Mouse (Mus musculus) midbrain, embryonic 11.5 days (tissue): ENCODE measurements around the gene Zfp36l2. TPM values are rescaled to one million over a fixed set of nuclear protein-coding genes. Genes with fewer than 3 reads are reported as not detected.

Source experiments
- ATAC-seq: fragments of 200-750 bp; cut with Nextera tagmentation; 2 replicates; pipeline ENCODE4 v1.8.0; 2017; ENCODE audit warnings: moderate TSS enrichment, moderate library complexity; ENCODE audit not compliant: low FRiP score
- DNase-seq: peaks from one replicate; pipeline ENCODE4 v3.0.0; 2015; ENCODE audit warnings: low spot score; ENCODE audit errors: missing footprints
- H3K27ac ChIP-seq: fragments of 300-500 bp; sonication (generic); 2 replicates; pipeline ENCODE4 v1.5.1; 2014; ENCODE audit warnings: low read depth, low read length
- H3K27me3 ChIP-seq: fragments of 300-500 bp; sonication (generic); 2 replicates; pipeline ENCODE4 v1.6.1; 2014; ENCODE audit warnings: mild to moderate bottlenecking, low read length, moderate library complexity, mixed read lengths; ENCODE audit not compliant: control insufficient read depth, insufficient read depth
- H3K36me3 ChIP-seq: fragments of 300-500 bp; sonication (generic); 2 replicates; pipeline ENCODE4 v1.6.1; 2014; ENCODE audit warnings: mild to moderate bottlenecking, low read length, moderate library complexity, mixed read lengths; ENCODE audit not compliant: control insufficient read depth, insufficient read depth
- H3K4me1 ChIP-seq: fragments of 300-500 bp; sonication (generic); 2 replicates; pipeline ENCODE4 v1.6.1; 2014; ENCODE audit warnings: low read length; ENCODE audit not compliant: control insufficient read depth, insufficient read depth
- H3K4me2 ChIP-seq: fragments of 300-500 bp; sonication (generic); 2 replicates; pipeline ENCODE4 v1.6.1; 2014; ENCODE audit warnings: mild to moderate bottlenecking, moderate library complexity
- H3K4me3 ChIP-seq: fragments of 300-500 bp; sonication (generic); 2 replicates; pipeline ENCODE4 v1.5.1; 2014; ENCODE audit warnings: low read depth, low read length
- H3K9ac ChIP-seq: fragments of 300-500 bp; sonication (generic); 2 replicates; pipeline ENCODE4 v1.6.1; 2014; ENCODE audit warnings: low read length
- H3K9me3 ChIP-seq: fragments of 300-500 bp; sonication (generic); 2 replicates; pipeline ENCODE4 v1.6.1; 2016; ENCODE audit warnings: low read length; ENCODE audit not compliant: control insufficient read depth
- WGBS: fragments of 180-500 bp; shearing (Covaris S2); extraction: QIAGEN DNeasy Blood & Tissue Kit; methylation state at CpG from one replicate; pipeline ENCODE4 v1.1.7; 2014; 5-methylcytosine and 5-hydroxymethylcytosine counted together
- polyA plus RNA-seq: library from polyadenylated mRNA; unstranded; fragments of >200 nt; fragmentation: Nextera tagmentation; extraction: Ambion mirVana; gene quantifications from 2 replicates; pipeline ENCODE4 v1.2.1, GENCODE M21; 2014

Gene Zfp36l2
- polyA plus RNA-seq, 1 experiment from 2014 or later = 14.6 TPM

DNA sequence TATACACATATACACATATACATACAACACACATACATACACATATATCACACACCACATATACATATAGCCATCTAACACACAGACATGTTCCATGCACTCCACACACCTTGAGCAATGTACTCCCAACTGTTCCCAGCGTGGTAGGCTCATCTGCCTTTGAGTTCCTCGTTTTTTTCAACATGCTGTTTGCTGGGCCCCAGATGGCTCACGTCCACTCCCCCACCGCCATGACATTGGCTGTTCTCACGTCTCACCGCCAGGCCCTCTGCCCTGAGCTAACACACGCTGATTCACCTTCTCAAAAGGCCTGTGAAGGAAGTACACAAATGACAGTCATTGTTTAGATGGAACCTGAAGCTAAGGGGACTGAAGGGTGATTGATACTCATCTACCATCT lies 52.5 kb downstream of the Zfp36l2 start:
- DNase-seq (no peak), ATAC-seq (no peak)
- Histone ChIP-seq H3K4me2 (no peak overlapping the region), H3K27me3 (no peaks in the 10 kb centered on the region), H3K4me1 (no peaks in the 10 kb centered on the region), H3K9ac (no peak overlapping the region), H3K4me3 (no peak overlapping the region), H3K27ac (no peak overlapping the region), H3K36me3 (no peaks in the 10 kb centered on the region), H3K9me3 (no peaks in the 10 kb centered on the region)
- WGBS = 89% methylated on average over 7 of the region's 7 CpGs
